Mouse (Mus musculus) bone marrow macrophage, adult 2 months (primary cell): Measurements from ENCODE around the gene Gm11492. TPM values are rescaled to one million over a fixed set of nuclear protein-coding genes. Genes with fewer than 3 reads are reported as not detected.

Source experiments
- H3K27ac ChIP-seq: 2 replicates; pipeline ENCODE4 v1.5.1; 2012; ENCODE audit warnings: low read depth, low read length; ENCODE audit not compliant: insufficient read depth
- H3K4me1 ChIP-seq: 2 replicates; pipeline ENCODE4 v1.6.1; 2012; ENCODE audit warnings: low read length; ENCODE audit not compliant: control insufficient read depth, insufficient read depth
- H3K4me3 ChIP-seq: 2 replicates; pipeline ENCODE4 v1.5.1; 2012; ENCODE audit warnings: mild to moderate bottlenecking, low read length, moderate library complexity; ENCODE audit not compliant: insufficient read depth
- CTCF ChIP-seq: IDR thresholded peaks from 2 replicates; pipeline ENCODE4 v1.5.1; 2012; ENCODE audit warnings: low read depth, mild to moderate bottlenecking, low read length, moderate library complexity
- POLR2A ChIP-seq: IDR thresholded peaks from 2 replicates; pipeline ENCODE4 v1.6.1; 2012; ENCODE audit warnings: mild to moderate bottlenecking, low read depth, low read length, borderline replicate concordance
- polyA plus RNA-seq: library from polyadenylated mRNA; stranded (reverse); fragments of >200 nt; gene quantifications from 2 replicates; pipeline ENCODE4 v1.2.4, GENCODE M21; 2012; ENCODE audit not compliant: missing spikeins, insufficient read depth, insufficient read length

The Gm11492 gene
- polyA plus RNA-seq, 1 experiment: not detected

DNA sequence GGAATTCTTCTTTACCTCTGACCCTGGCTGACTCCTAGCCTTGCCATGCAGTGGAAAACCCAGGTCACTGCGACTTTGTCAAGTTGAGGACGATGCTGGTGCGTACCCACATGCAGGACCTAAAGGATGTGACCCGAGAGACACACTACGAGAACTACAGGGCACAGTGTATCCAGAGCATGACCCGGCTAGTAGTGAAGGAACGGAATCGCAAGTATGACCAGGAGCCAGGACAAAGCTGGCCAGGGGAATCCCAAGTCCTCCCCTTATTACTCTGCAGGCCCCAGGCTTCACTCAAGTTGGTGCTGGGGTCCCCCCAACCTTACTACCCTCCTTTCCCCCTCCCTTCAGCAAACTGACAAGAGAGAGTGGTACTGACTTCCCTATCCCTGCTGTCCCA lies 23.2 kb downstream of the Gm11492 start:
- Histone ChIP-seq H3K4me1 (peaks cover 11% of the 10 kb centered on the region; the same call in 1 of the 2 replicates), H3K4me3 (no peak overlapping the region), H3K27ac (no peak overlapping the region)
- TF ChIP-seq CTCF (no peak), POLR2A (no peak)

GRCm38 (mm10) chr11:87590841-87591525 lies 24.5 kb downstream of the Gm11492 start:
- H3K27ac ChIP-seq: peak overlapping the region; percentile 86
- peak overlapping the region; percentile 78 for H3K4me3 ChIP-seq
- no peak for TF ChIP-seq CTCF
- TF ChIP-seq POLR2A: no peak
- H3K4me1 ChIP-seq: peaks cover 16% of the 10 kb centered on the region

- peak within 1 kb of the TSS; percentile 89 for H3K4me3 ChIP-seq
- H3K27ac ChIP-seq: peak within 1 kb of the TSS; percentile 86
- TF ChIP-seq CTCF (no peak), POLR2A (peak; percentile 94)
- peaks cover 22% of the 10 kb centered on the region for H3K4me1 ChIP-seq
Measured at GRCm38 (mm10) chr11:87591526-87592353, 25.3 kb downstream of the Gm11492 start, which contains the start of gene Mtmr4. Mtmr4 (plus strand) TSS chr11:87592162.

GRCm38 (mm10) chr11:87592354-87592695 lies 25.9 kb downstream of the Gm11492 start:
- Histone ChIP-seq H3K27ac (peak overlapping the region; percentile 71), H3K4me1 (peaks cover 25% of the 10 kb centered on the region), H3K4me3 (peak overlapping the region; percentile 89)
- TF ChIP-seq CTCF: no peak; the same call in 1 of the 2 replicates

GRCm38 (mm10) chr11:87592713-87593598 lies 26.5 kb downstream of the Gm11492 start:
- TF ChIP-seq CTCF (no peak), POLR2A (no peak)
- peak overlapping the region; percentile 71 for H3K27ac ChIP-seq
- peak overlapping the region; percentile 89 for H3K4me3 ChIP-seq
- H3K4me1 ChIP-seq: peaks cover 25% of the 10 kb centered on the region

- Histone ChIP-seq H3K4me1 (peaks cover 22% of the 10 kb centered on the region), H3K27ac (no peak overlapping the region), H3K4me3 (peak overlapping the region; percentile 65)
- no peak for TF ChIP-seq CTCF
- no peak for TF ChIP-seq POLR2A
Measured at GRCm38 (mm10) chr11:87595327-87595841, 28.9 kb downstream of the Gm11492 start.

GRCm38 (mm10) chr11:87595976-87596375 lies 29.5 kb downstream of the Gm11492 start:
- TF ChIP-seq CTCF (no peak), POLR2A (no peak)
- Histone ChIP-seq H3K4me1 (peaks cover 22% of the 10 kb centered on the region), H3K27ac (no peak overlapping the region)

DNA sequence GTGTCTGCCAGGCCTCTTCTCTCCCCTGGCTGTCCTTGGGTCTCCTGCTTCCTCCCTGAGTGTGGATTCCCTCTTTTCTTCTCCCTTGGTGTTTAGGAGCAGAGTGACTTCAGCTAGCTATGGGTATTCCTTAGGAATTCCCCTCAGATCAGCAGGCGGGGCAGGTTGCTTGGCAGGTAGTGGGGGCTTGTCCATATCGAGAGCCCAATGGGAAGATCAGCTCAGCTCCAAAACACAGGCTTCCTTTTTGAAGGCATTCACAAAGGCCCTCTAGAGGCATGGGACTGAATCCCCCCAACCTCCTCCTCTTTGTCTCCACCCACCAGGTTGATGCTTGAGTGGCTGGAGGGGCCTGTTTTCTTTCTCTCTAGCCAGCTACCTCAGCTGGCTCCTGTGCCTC lies 30.0 kb downstream of the Gm11492 start:
- TF ChIP-seq CTCF: no peak
- no peak for TF ChIP-seq POLR2A
- H3K27ac ChIP-seq: no peak overlapping the region
- no peak overlapping the region for H3K4me3 ChIP-seq
- H3K4me1 ChIP-seq: peaks cover 22% of the 10 kb centered on the region

More at GRCm38 (mm10) chr11:87595976-87596375, 29.5 kb downstream of the Gm11492 start:
- H3K4me3 ChIP-seq: peak overlapping the region; percentile 65

DNA sequence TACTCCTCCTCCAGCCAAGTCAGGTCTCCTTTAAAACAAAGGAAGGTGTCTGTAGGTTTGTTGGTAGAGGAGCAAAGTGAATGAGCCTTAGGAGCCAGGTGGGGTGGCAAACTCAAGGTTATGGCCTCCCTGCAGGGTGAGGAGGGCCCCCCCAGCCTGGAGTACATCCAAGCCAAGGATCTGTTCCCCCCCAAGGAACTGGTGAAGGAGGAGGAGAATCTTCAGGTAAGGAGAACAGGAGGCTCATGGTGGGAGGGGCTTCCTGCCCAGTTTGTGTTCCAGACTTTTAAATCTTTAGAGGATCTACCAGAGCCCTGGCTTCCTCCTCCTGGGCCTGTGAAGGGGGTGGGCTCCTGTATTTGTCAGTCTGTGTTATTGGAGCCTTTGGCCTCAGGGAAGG lies 30.6 kb downstream of the Gm11492 start:
- peaks cover 22% of the 10 kb centered on the region for H3K4me1 ChIP-seq
- H3K4me3 ChIP-seq: no peak overlapping the region
- TF ChIP-seq CTCF: no peak
- TF ChIP-seq POLR2A: no peak
- H3K27ac ChIP-seq: no peak overlapping the region
